Mouse (Mus musculus): ENCODE results near the gene Mymk.

Gene Mymk

GRCm38 (mm10) chr2:27071978-27072377 lies at the start of gene Mymk:
Gene Mymk (minus strand): TSS chr2:27072179.
- DNase-seq, result no peak

- peak; percentile 65 to 92 for DNase-seq
Observed at GRCm38 (mm10) chr2:27120241-27120641, 48.3 kb upstream of the Mymk start.

GRCm38 (mm10) chr2:27119766-27120165 lies 47.8 kb upstream of the Mymk start:
- no peak for DNase-seq

- DNase-seq, result peak; percentile 17 to 66
Observed at GRCm38 (mm10) chr2:27118452-27118851, 46.5 kb upstream of the Mymk start.

- DNase-seq, result no peak
Observed at GRCm38 (mm10) chr2:27114169-27114568, 42.2 kb upstream of the Mymk start.

GRCm38 (mm10) chr2:27112585-27112984 lies 40.6 kb upstream of the Mymk start:
- no peak for DNase-seq

GRCm38 (mm10) chr2:27109052-27109451 lies 37.1 kb upstream of the Mymk start:
- DNase-seq, result no peak

GRCm38 (mm10) chr2:27108144-27108543 lies 36.2 kb upstream of the Mymk start:
- no peak for DNase-seq

- no peak for DNase-seq
Observed at GRCm38 (mm10) chr2:27106816-27107215, 34.8 kb upstream of the Mymk start.

GRCm38 (mm10) chr2:27103554-27103953 lies 31.6 kb upstream of the Mymk start:
- DNase-seq, result no peak

GRCm38 (mm10) chr2:27097776-27098175 lies 25.8 kb upstream of the Mymk start:
- DNase-seq, result peak; percentile 77 to 91

- peak; percentile 22 to 40 for DNase-seq
Observed at GRCm38 (mm10) chr2:27097241-27097656, 25.3 kb upstream of the Mymk start.

GRCm38 (mm10) chr2:27096341-27096981 lies 24.5 kb upstream of the Mymk start:
- peak; percentile 59 to 83 for DNase-seq

GRCm38 (mm10) chr2:27095178-27095577 lies 23.2 kb upstream of the Mymk start:
- no peak for DNase-seq

- peak; percentile 16 to 59 for DNase-seq
Observed at GRCm38 (mm10) chr2:27089238-27089637, 17.3 kb upstream of the Mymk start.

- peak in 1 of 2 experiments; percentile 19 for DNase-seq
Observed at GRCm38 (mm10) chr2:27088700-27089099, 16.7 kb upstream of the Mymk start.

GRCm38 (mm10) chr2:27088071-27088644 lies 16.2 kb upstream of the Mymk start:
- DNase-seq, result peak; percentile 78 to 94

- DNase-seq, result no peak
Observed at GRCm38 (mm10) chr2:27087581-27087980, 15.6 kb upstream of the Mymk start.

GRCm38 (mm10) chr2:27086483-27087010 lies 14.6 kb upstream of the Mymk start:
- no peak for DNase-seq

- DNase-seq, result peak; percentile 58 to 66
Observed at GRCm38 (mm10) chr2:27085801-27086200, 13.8 kb upstream of the Mymk start.

- peak; percentile 25 to 40 for DNase-seq
Observed at GRCm38 (mm10) chr2:27084963-27085362, 13.0 kb upstream of the Mymk start.

- DNase-seq, result peak; percentile 55 to 62
Observed at GRCm38 (mm10) chr2:27083761-27084475, 11.9 kb upstream of the Mymk start.

GRCm38 (mm10) chr2:27079649-27080048 lies 7.7 kb upstream of the Mymk start:
- peak in 1 of 2 experiments; percentile 48 for DNase-seq

GRCm38 (mm10) chr2:27079152-27079584 lies 7.2 kb upstream of the Mymk start, which contains the start of gene Adamtsl2:
Gene Adamtsl2 (plus strand): TSS chr2:27079379.
- peak; percentile 87 to 95 for DNase-seq

All from lung, postnatal 4 days (tissue).